Mouse (Mus musculus): ENCODE measurements around the gene Zfp787.
A peak's percentile ranks its signal among the peaks of the same experiment; 100 is the strongest.
"Not testable (repeated sequence)": the region's sequence is repeated elsewhere in the genome, so short reads cannot be mapped to it uniquely, and the experiment has no call there.

Gene Zfp787

DNA sequence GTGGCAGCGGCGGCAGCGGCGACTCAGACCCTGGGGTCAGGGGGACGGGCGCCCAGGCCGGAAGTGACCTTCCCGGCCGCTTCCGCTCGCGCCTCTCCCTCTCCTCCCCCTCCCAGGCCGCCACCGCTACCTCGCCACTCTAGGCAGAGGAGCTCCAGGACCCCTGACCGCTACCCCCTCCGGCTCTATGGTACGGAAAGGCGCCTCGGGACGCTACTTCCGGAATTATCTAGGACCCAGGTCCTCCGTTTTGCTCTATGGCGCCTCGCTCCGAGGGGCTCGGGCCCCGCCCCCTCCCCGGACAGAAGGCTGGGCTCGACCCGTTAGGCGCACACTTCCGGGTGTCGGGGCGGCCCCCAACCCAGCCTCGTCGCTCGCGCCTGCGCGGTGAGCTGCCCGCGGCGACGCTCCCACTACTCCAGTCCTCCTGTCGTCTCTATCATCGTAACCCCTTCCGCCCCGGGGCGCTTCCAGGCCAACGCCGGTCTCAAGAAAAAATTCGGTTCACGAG lies at the start of gene Zfp787:
Zfp787 (minus strand) TSS at position 97 of the 511 bp plus-strand sequence.
- DNase-seq, result peak; percentile 94

- no peak for DNase-seq
Measured at GRCm38 (mm10) chr7:6204200-6204599, 48.4 kb upstream of the Zfp787 start.

DNA sequence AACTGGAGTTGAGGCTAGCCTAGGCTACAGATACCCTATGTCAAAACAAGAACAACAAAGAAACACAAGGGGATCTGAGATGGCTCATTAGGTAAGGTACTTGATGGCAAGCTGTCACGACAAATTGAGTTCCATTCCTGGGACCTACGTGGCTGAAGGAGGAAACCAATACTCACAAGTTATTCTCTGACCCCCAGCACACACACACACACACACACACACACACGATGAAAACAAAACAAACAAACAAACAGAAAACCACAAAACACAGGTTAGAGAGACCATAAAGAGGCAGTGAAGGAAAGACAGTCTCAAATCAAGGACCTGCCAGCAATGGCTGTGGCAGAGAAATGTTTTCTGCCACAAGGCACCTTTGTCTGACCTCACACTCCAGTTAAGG lies 41.0 kb upstream of the Zfp787 start, which contains the start of gene Galp:
Galp (plus strand) TSS at position 301 of the 400 bp plus-strand sequence.
- DNase-seq, result no peak

DNA sequence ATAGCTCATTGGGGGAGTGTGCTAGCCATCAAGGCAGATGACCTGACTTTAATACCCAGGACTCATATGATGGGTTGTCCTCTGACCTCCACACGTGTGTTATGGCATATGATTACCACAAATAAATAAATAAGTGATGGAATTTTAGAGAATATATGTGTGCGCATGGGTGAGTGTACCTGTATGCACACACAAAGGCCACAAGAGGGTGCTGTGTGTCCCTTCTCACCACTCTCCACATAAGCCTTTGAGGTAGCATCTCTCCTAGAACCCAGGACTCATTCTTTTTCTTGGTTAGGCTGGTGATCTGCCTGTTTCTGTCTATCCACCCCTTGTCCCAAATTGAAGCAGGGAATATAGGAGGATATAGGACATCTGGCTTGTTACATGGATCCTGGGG lies 40.0 kb upstream of the Zfp787 start:
- DNase-seq, result no peak

DNA sequence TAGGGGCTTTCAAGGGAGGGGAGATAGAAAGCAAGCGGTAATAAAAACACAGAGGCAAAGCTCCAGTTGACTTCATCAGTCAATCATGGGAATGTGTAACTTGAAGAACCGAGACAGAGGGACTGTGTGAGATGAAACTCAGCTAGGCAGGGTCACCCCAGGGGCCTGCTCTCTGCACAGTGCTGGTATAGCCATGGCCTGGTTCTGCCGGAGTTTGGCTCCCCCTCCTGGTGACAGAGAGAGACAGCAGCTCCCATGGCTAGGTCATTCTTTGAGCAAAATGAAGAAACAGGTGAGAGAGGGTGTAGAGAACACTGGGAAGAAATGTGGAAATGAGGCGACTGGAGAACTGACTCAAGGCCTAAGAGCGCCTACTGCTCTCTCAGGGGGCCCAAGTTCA lies 38.3 kb upstream of the Zfp787 start:
- DNase-seq, result peak in 1 of 2 experiments; percentile 25

- DNase-seq, result peak in 1 of 2 experiments; percentile 31
Measured at GRCm38 (mm10) chr7:6191376-6191775, 35.6 kb upstream of the Zfp787 start.

DNA sequence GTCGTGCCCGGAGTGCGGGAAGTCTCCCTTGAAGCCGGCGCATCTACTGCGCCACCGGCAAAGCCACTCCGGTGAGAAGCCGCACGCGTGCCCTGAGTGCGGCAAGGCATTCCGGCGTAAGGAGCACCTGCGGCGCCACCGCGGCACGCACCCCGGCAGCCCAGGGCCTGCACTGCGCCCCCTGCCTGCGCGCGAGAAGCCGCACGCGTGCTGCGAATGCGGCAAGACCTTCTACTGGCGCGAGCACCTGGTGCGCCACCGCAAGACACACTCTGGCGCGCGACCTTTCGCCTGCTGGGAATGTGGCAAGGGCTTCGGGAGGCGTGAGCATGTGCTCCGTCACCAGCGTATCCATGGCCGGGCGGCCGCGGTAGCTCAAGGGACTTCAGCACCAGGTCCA lies 33.7 kb upstream of the Zfp787 start:
- DNase-seq, result no peak

DNA sequence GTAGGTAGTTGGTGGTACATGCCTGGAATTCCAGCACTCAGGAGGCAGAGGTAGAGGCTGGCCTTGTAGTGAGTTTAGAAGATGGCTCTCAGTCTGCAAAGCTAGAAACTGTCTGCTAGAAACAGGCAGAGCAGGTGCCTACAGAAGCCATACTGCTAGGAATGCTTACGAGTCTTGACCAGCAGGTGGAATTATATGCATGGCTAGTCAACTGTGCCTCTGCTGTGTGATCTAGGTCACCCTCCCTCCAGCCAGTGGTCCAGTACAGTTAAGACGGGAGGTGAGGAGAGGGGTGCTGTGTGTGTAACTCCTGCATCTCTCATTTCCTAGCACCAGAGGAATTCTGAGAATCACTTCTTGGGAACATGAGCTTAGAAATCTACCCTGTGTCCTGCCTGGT lies 31.0 kb upstream of the Zfp787 start:
- no peak for DNase-seq

- no peak for DNase-seq
Measured at GRCm38 (mm10) chr7:6186176-6186575, 30.4 kb upstream of the Zfp787 start.

DNA sequence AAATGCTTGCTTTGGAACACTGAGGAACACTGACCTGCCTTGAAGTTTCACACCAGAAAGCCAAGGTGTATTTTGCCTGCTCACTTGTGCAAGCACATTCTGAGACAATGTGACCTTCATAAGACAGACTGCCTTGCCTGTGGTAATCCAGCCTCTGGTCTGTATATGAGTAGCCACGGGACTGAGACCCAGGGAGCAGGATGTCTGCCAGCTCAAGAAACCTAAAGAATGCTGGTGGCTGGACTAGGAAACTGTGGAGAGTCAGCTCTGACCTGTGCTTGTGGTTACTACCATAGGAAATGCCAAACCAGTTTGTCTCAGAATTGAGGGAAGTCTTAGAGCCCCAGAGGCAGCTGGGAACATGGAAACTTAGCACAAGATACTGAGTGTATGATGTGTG lies 29.6 kb upstream of the Zfp787 start:
- DNase-seq, result no peak

DNA sequence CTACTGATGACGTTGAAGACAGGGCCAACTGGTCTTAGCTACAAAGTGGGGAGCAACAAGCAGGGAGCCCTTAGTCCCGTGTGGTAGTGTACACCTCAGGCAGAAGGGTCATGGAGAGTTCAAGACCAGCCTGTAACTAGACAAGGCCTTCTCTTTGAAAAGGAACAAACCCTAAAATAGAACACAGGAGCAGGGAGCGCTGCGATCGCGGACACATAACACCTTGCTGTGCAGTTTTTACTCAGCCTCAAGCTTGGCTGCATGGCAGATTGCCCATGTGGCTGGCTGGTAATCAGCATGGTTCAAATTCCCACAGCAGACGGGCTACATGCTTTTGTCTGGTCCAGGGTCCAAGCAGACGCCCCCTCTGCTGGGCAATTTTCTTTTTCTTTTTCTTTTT lies 28.7 kb upstream of the Zfp787 start:
- no peak for DNase-seq

GRCm38 (mm10) chr7:6183802-6184201 lies 28.0 kb upstream of the Zfp787 start:
- DNase-seq, result no peak

GRCm38 (mm10) chr7:6182882-6183281 lies 27.1 kb upstream of the Zfp787 start:
- DNase-seq, result no peak

DNA sequence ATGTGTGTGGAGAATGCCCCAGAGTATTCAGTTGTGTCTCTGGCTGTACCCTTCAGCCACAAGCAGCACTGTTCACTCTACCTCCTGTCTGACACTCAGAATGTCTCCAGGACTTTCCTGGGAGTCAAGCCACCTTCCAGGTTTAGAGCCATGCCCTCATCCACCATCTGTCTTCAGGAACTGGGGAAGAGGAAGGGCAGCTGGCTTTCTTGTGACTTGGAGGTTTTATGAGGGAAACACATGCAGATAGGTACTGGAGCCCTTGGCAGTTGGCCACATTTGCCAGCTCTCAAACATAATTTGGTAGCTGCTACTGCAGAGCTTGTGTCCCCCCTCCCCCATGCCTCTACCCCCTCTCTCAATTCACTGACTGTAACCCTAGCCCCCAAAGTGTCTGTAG lies 23.2 kb upstream of the Zfp787 start:
- DNase-seq, result no peak

GRCm38 (mm10) chr7:6174365-6174987 lies 18.7 kb upstream of the Zfp787 start:
- not testable (repeated sequence) for DNase-seq

DNA sequence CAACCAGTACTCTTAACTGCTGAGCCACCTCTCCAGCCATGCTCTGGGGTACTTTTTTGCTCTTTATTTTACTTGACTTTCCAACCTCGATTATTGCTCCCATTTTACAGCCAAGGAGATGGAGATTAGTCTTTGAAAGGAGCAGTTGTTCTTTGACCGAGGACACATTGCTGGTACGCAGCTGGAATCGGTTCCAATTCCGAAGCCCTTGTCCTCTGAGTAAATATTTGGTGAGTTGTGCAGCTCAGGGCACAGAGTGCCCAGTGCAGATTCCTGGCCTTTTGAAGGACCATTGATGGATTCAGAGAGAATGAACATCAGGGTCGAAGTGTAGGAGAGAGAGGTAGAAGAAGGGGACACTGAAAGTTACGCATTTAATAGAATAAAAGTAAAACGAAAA lies 18.1 kb upstream of the Zfp787 start:
- no peak for DNase-seq

- DNase-seq, result no peak
Measured at GRCm38 (mm10) chr7:6172674-6173244, 17.0 kb upstream of the Zfp787 start.

GRCm38 (mm10) chr7:6172006-6172649 lies 16.3 kb upstream of the Zfp787 start, which contains the start of gene Zfp444:
Gene Zfp444, plus strand, starts transcription at chr7:6172226.
- DNase-seq, result peak; percentile 93 to 97

- DNase-seq, result peak; percentile 58 to 65
Measured at GRCm38 (mm10) chr7:6171444-6172005, 15.7 kb upstream of the Zfp787 start.

- DNase-seq, result no peak
Measured at GRCm38 (mm10) chr7:6170871-6171270, 15.1 kb upstream of the Zfp787 start.

DNA sequence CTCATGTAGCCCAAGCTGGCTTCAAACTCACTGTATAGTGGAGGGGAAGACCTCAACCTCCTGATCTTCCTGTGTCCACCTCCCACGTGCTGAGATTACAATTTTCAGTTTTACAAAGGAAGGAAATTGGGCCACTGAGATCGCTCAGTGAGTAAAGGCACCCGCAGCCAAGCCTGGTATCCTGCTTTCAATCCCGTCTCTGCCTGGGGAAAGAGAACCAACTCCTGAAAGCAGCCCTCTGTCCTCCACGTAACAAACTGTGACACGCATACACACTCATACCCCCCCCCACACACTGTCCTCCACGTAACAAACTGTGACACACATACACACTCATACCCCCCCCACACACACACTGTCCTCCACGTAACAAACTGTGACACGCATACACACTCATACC lies 14.6 kb upstream of the Zfp787 start:
- DNase-seq, result no peak

DNA sequence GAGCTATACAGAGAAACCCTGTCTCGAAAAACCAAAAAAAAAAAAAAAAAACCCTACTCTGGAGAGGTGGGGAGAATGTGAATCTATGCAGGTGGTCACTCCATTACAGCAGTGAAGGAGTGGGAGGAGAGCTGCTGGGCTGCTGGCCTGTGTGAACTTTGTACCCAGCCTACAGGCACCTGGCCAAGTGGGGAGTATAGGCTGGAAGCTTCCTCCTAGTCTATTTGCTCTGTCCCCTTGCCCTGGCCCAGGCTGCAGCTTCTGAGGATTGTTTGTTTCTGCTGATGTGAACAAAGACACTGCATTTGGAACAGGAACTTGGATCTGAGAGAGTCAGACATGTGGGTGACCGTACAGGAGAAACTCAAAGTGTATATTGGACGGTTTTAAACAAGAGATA lies 13.6 kb upstream of the Zfp787 start:
- DNase-seq, result no peak

DNA sequence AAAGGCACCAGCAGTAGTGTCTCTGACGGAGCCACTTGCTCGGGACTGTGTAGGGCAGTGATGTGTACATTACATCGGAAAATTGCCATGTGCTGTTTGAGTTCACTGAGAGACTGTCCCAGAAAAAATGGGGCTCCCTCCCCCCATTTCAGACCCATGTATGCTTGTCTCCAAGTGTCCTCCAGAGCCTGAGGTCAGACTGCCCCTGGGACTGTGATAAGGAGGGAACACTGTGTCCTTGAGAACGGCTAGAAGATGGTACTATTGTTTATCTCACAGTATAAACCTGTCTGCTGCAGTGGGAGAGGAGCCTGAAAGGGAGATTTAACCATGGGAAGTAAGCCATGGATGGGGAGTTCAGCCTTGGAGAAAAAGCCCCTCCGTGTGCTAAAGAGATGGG lies 8.9 kb upstream of the Zfp787 start:
- DNase-seq, result no peak

DNA sequence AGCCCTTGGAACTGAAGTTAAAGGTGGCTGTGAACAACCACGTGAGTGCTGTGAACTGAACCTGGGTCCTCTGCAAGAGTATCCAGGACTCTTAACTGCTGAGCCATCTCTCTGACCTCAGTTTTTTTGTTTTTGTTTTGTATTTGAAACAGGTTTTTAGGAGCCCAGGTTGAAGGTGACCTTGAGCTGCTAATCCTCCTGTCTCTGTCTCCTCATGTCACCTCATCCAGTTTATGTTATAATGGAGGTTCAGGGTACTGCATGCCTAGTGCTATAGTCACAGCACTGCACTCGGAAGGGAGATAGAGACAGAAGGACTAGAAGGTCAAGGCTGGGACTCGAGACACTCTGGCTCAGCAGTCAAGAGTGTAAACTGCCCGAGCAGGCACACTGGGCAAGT lies 6.4 kb upstream of the Zfp787 start:
- no peak for DNase-seq

Data from thymus, adult 18-20 months (tissue).